Mouse (Mus musculus): Measurements from ENCODE around the gene Gipc1. TPM values are rescaled to one million over a fixed set of nuclear protein-coding genes. Genes with fewer than 3 reads are reported as not detected.

The Gipc1 gene
- total RNA-seq (2015; ENCODE audit: low replicate concordance), result 4.4 and 16.7 TPM in 2 replicates
- 5.2 and 8.6 TPM in 2 replicates for total RNA-seq (2017; ENCODE audit: low replicate concordance)

DNA sequence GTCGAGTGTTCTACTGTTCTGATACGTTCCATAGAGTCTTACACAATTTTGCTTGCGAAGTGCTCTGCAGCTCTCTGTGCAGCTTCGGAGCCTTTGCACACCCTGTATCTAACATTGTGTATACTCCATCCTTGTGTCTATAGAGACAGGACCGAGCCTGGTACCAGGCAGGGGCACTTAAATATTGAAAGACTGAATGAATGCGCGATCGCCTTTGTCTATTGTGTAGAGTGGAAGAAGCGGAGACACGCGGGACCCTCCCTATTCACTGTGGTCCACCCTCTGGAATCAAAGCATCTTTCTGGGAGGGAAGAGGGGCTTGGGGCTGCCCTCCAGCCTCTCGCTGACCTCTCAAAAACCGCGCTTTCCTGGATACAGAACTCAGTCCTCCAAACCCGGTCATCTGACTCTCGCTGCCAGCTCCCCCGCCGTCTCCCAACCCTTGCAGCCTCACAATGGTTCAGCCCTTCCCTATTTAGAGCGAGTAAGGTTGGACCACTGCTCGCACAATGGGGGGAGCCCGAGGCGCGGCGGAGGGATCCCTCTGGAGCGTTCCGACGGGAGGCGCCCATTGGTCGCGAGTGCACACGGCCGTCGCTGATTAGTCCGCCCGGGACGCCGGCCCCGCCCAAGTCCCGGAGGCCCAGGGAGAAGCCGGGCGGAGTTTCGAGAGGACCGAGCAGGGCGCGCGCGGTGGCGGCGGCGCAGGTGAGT is at the start of gene Gipc1:
Gene Gipc1 (plus strand): TSS at position 648 of the 714 bp plus-strand sequence.
- peak; percentile 95 for ATAC-seq (replicated peaks; ENCODE audit: low FRiP score, poor library complexity, severe bottlenecking)

DNA sequence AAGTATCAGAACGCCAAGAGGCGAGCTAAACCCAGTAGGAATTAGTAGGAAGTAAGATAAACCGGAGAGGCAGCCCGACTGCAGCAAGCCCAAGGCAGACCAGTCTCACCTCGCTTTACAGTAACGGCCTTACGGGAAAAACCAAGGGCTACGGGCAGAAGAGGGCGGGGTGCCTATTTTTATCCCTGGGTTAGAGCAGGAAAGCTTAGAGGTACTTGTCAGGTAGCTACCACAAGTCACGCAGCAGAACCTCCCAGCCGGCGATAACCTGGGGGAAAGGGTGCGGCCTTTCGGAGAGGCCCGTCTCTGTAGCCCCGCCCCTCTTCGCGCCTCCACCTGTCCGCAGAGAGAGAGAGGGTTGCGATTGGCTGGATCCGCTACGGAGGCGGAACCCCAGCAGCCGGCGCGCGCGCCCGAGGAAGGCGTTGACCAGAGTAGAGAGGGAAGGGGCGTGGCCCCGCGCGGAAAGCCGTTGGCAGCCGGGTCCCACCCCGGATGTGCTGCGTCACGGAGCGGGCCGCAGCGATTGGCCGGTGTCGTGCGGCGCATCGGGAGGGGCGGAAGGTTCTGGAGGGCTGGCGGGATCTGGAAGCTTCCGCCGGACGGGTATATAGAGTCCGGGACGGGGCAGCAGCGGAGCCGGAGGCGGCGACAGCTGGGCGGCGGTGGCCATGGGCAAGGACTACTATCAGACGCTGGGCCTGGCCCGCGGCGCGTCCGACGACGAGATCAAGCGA is 44.6 kb upstream of the Gipc1 start, which contains the start of the genes Tecr and Dnajb1:
Gene Tecr (minus strand): TSS at position 311 of the 737 bp plus-strand sequence.
Gene Dnajb1 (plus strand): TSS at position 533 of the 737 bp plus-strand sequence.
- ATAC-seq (replicated peaks; ENCODE audit: low FRiP score, poor library complexity, severe bottlenecking), result peak; percentile 89

DNA sequence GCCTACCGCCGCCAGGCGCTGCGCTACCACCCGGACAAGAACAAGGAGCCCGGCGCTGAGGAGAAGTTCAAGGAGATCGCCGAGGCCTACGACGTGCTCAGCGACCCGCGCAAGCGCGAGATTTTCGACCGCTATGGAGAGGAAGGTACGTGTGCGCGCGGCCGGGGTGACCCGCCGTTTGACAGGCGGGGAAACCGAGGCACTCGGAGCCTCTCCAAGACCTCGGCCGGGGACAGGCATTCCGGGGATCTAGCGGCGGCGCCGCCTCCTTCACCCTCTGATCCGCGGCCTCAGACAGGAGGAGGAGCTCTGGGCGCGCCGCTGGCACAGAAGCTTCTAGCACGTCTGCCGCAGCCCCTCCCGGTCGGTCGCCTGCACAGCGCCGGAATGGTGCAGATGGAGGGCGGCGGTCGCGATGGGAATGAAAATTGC is 44.1 kb upstream of the Gipc1 start:
- peak; percentile 73 for ATAC-seq (replicated peaks; ENCODE audit: low FRiP score, poor library complexity, severe bottlenecking)

DNA sequence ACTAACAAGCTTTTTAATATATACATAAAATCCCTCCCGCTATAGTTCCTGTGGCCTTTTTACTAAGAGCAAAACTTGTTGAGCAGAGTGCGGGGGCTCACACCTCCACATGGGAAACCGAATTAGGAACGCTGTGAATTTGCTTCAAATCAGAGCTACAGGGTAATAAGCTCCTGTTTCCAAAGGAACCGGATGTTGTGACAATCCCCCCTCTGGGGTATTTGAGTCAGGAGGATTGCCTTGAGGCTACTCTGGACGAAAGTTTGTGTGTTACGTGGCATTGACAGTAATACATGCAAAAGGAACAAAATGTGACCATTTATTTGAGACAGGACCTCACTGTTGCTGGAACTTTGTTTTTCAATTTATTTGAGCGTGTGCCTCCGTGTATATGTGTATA is 43.4 kb upstream of the Gipc1 start:
- ATAC-seq (replicated peaks; ENCODE audit: low FRiP score, poor library complexity, severe bottlenecking), result no peak

DNA sequence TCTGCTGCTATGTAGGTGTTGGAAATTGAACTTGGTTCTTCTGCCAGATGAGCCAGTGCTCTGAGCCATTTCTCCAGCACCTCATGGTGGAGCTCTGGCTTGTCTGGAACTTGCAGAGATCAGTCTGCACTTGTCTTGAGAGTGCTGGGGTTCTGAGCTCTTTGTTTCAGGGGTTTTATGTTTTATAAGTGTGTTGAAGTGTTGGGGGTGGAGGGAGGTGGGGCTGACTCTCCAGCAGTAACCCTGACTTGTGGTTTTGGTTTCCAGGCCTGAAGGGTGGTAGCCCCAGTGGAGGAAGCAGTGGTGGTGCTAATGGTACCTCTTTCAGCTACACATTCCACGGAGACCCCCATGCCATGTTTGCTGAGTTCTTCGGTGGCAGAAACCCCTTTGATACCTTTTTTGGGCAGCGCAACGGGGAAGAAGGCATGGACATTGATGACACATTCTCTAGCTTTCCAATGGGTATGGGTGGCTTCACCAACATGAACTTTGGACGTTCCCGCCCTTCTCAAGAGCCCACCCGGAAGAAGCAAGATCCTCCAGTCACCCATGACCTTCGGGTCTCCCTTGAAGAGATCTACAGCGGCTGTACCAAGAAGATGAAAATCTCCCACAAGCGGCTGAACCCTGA is 42.8 kb upstream of the Gipc1 start:
- ATAC-seq (replicated peaks; ENCODE audit: low FRiP score, poor library complexity, severe bottlenecking), result no peak

DNA sequence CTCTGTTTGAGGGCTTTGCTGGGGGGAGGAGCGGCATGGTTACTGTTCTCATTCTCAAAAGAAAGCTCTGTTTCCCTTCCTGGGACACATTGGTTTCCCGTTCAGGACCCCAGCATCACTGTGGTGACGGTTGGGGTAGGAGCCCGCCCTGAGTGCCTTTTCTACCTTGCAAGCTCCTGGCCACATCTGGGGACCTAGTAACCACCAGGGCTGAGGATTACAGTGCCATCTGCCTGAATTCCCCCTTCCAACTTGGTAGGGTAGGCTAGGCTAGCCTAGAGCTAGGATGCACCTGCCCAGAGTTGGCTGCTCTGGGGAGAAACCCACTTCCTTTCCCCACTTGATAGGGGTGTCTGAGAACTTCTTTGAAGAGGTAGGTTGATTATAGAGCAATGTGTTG is 40.6 kb upstream of the Gipc1 start:
- no peak for ATAC-seq (replicated peaks; ENCODE audit: low FRiP score, poor library complexity, severe bottlenecking)

DNA sequence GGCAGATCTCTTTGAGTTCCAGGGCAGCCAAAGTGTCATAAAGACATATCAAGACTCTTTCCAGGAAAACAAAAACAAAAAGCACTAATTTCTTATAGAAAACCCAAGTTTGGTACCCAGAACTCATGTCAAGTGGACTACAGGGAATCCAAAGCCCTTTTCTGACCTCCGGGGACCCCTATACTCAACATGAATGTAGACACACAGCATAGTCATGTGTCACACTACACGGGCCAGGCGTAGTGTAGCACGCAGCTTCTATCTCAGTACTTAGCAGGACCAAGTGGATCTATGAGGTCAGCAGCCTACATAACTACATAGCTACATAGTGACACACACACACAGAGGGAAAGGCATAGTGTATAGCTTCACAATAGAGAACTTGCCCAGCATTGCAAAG is 38.8 kb upstream of the Gipc1 start:
- ATAC-seq (replicated peaks; ENCODE audit: low FRiP score, poor library complexity, severe bottlenecking), result no peak

DNA sequence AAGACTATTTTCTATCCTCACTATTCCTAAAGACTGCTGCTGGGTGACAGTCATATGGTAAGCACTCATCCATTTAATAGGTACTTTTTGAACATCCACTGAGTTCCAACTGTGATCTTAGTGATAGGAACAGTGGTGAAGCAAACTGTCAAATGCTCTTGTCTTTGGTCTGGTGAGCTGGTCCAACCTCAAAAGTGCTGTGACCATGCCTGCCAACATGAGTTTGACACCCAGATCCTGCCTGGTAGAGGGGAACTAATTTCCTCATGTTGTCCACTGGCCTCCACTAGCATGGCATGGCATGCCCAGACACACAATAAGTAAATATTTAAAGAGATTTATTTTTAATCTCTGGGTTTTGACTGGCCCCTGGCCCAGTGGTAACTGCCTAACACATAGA is 35.9 kb upstream of the Gipc1 start:
- no peak for ATAC-seq (replicated peaks; ENCODE audit: low FRiP score, poor library complexity, severe bottlenecking)

DNA sequence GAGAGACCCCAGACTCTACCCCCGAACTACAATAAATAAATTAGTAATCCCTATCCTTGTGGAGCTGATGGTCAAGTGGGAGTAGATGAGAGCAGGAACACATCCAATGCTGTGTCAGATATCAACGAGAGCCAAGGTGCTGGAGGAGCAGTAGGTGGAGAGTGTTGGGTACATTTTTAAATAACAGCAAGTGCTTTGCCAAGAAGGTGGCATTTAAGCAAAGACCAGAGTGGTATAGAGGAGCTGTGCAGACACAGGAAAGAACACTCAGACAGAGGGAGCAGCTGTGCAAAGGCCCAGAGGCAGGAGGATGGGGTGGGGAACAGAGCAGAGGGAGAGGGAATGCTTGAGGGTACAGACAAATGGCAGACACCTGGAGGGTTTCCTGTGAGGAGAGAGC is 35.4 kb upstream of the Gipc1 start:
- ATAC-seq (replicated peaks; ENCODE audit: low FRiP score, poor library complexity, severe bottlenecking), result no peak

DNA sequence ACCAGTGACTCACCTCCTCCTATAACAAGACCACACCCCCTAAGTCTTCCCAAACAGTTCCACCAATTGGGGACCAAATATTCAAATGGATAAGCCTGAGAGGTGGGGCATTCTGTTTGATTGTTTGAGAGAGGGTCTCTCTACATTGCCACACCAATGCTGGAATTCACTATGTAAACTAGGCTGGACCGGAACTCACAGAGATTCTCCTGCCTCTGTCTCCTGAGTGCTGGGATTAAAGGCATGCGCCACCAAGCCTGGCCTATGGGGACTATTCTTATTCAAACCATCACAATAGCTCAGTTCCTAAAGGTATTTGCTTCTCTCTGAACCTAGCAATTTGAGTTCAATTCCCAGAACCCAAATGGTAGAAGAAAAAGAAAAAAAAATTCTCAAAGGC is 33.9 kb upstream of the Gipc1 start:
- ATAC-seq (replicated peaks; ENCODE audit: low FRiP score, poor library complexity, severe bottlenecking), result no peak

DNA sequence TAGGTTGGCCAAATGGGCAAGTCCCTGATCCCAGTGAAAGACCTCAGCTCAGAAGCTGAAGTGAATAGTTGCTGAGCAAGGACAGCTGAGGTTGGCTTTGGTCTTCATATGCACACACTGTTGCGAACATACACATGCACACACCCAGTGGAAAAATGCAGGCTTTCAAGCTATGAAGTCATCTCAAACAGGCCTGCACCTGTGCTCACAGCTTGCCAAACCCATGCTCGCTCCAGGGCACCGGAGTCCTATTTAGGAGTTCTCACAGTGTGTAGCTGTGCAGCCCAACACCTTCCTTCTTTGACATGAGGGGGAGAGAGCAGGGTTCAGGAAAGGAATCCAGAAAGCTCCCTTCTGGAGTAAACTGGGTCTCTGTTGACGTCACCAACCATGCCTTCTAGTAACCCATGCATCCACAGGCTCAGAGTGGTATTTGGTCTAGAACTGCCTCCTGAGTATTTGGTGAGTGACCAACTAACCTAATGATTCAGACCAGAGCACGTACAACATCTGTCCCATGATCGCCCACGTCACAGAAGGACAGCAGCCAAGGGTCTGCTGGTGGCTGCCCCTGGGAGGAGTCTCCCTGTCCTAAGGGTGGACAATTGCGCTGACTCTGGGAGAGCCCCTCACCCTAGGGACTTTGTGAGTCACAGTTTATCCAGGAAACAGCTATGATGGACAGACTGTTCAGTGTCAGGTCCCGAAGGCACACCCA is 32.8 kb upstream of the Gipc1 start:
- ATAC-seq (replicated peaks; ENCODE audit: low FRiP score, poor library complexity, severe bottlenecking), result no peak

DNA sequence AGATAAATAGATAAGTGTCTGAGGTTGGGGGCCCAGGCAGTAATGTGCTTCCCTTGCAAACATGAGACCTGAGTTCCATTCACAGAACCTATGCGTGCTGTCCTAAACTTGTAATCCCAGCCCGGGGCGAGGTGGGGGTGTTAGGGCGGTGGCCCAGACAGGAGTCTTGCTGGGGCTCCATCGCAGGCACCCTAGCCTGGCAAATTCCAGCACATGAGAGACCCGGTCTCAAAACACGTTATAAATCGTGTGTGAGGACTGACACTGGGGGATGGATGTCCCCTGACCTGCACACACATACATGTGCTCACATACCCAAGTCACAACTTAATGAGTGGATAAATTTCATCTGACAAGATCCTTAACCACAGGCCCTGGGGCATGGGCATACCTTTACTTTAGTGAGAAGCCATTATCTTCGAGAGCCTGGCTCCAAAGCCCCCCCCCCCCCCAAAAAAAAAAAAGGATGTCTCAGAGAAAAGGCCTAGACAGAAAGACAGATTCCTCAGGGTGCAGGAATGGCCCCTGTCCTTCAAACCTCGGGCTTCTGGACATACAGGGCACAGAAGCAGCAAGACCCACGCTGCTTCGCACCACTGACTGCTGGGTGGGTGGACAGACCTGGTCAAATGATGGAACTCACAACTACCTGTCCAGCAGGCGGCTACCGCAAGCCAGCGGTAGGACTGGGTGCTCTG is 30.6 kb upstream of the Gipc1 start:
- no peak for ATAC-seq (replicated peaks; ENCODE audit: low FRiP score, poor library complexity, severe bottlenecking)

DNA sequence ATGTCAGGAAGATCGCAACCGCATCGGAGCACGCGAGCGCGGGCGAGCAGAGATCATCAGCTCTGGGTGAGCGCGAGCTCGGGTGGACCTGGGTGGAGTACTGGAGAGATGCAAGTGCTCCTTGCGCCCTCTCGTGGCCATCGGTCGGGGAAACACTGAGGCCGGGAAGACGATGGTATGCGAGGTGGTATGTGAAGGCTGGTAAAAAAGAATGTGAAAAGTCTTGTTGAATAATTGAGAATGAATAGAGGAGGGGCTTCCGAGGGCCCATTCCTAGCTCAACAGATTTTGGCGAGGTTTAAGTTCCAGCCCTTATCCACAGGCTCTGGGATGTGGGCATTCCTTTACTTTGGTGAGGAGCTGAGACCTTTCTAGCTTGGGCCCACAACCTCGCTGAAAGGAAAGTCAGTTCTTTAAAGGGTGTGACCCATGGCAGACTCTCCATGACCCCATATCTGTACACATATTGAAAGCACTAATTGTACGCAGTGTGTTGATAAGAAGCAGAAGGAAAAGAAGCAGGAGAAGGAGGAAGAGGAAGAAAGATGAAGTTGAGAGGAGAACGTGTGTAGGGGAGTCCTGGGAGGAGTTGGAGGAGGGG is 30.0 kb upstream of the Gipc1 start:
- peak; percentile 88 for ATAC-seq (replicated peaks; ENCODE audit: low FRiP score, poor library complexity, severe bottlenecking)

DNA sequence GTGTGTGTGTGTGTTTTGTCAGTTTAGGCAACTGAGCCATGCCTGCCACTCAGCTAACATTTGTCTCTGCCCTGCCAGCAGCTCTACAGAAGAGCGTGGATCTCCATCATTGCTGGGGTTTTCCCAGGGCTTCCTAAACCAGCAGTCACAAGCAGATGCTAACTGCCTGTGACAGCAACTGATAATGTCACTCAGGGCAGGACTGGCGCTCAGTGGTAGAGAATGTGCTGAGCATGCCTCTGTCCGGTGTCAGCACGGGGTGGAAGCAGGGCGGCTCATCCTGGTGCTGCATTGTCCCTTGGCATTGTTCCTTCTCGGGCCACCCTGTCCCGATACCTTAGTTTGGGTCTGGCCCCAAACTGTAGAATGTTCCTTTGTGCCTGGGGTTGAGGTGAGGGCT is 28.9 kb upstream of the Gipc1 start:
- no peak for ATAC-seq (replicated peaks; ENCODE audit: low FRiP score, poor library complexity, severe bottlenecking)

DNA sequence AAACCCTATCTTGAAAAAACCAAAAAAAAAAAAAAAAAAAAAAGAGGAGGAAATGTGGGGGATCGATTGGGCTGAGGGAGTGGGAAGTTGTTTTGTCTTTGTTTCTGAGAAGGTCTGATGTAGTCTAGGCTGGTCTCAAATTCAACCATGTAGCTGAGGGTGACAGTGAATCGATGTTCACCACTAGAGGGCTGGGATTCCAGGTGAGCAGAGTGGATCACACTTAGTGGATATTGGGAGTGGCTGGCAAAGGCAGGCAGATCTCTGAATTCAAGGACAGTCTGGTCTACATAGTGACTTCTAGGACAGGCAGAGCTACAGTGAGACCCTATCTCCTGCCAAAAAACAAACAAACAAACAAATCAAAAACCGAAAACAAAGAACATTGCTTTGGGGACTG is 27.7 kb upstream of the Gipc1 start:
- peak; percentile 46; the same call in 1 of the 2 replicates for ATAC-seq (replicated peaks; ENCODE audit: low FRiP score, poor library complexity, severe bottlenecking)

DNA sequence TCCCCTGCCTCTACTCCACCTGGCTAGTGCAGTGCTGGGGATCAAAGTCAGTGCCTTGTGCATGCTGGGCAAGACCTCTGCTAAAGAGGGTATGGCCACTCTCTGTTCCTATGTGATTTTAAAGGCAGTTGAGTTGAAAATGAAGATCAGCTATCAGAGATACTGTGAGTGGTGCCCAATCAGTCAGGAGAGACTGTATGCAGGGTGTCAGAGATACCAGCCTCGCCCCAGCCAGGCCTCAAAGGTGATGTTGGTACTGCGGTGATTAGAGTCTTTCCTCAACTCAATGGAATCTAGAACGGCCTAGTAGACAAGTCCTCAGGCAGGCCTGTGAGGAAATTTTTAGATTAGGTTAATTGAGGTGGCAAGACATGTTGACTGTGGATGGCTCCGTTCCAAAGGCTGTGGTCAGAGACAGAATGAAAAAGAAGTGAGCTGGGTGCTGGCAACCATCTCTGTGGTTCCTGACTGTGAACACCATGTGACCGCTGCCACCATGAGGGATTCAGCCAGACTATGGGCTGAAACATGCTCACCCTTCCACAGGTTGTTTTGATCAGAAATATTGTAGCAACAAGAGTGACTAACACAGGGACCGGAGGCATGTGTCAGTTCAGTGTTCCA is 26.7 kb upstream of the Gipc1 start:
- peak; percentile 56 for ATAC-seq (replicated peaks; ENCODE audit: low FRiP score, poor library complexity, severe bottlenecking)

DNA sequence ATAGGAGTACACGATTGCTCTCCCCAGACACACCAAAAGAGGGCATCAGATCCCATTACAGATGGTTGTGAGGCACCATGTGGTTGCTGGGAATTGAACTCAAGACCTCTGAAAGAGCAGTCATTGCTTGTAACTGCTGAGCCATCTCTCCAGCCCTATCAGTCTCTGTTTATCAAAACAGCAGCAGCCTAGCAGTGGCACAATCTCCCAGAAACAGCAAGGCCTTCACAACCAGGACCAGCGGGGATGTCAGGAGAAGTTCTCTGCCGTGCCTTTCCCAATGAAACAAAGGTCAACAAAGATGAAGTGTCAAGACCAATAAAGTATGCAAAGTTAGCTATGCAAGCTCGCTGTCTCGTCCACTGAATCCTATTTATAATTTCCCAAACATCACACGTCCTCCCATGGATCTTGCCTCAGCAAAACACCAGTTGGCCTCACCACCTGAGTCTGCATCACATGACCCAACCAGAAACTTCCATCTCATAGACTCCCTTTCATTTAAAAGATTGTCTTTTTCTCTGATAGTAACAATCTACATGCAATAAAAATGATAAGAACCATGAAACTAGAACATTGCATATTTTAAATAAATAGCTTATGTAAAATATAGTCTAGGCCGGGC is 20.3 kb upstream of the Gipc1 start:
- peak; percentile 90 for ATAC-seq (replicated peaks; ENCODE audit: low FRiP score, poor library complexity, severe bottlenecking)

DNA sequence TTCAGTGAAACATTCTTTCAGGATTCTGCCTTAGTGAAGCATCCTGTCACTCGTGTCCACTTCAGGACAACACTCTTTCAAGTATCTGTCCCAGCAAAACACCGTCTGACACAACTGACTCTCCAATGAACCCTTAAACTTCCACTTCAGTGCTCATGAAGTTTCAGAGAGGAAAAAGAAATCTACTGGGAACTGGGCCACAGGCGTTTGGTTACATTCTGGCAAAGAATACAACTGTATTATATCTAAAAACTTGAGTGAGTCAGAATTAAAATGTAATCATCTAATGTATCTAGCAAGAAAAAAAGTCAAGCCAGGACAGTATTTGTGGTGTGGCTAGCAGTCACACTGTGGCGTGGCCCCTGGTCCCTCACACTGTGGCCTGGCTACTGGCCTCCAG is 13.6 kb upstream of the Gipc1 start:
- ATAC-seq (replicated peaks; ENCODE audit: low FRiP score, poor library complexity, severe bottlenecking), result no peak

Measured in erythroblast, adult 5-6 weeks (primary cell).